ENCODE assay signal across 12 mouse cellular contexts in genomic region chr5:4991023-4991422, GRCm38 (mm10).
DNase-seq lines count a peak whose midpoint lies in the region; TF ChIP-seq lines count a peak whose summit lies in the region.
"Had no signal": no experiment of that assay in that cellular context is flagged by ENCODE, and none has a peak within 500 bp of the region (broad histone marks: within the 10 kb centered on the region; RNA-seq: fewer than 3 reads in every experiment).

No protein-coding gene starts in this region.

- no peak for TF ChIP-seq POLR2A in brain, embryonic 14.5 days (IDR thresholded peaks at IDR 0.05; ENCODE audit: borderline replicate concordance, extremely low read depth, insufficient read depth, insufficient read length, poor library complexity, severe bottlenecking)
- no peak for TF ChIP-seq POLR2A in lung, adult 2 months (IDR thresholded peaks at IDR 0.05; ENCODE audit: borderline replicate concordance, extremely low read depth, low read depth, low read length)

- no peaks in the 10 kb centered on the region for H3K4me1 ChIP-seq in lung, adult 2 months (ENCODE audit: control insufficient read depth, insufficient read depth, low read length)
- H3K4me1 ChIP-seq: liver, embryonic 15.5 days had no signal

- no peak for TF ChIP-seq CTCF in brain, embryonic 14.5 days (IDR thresholded peaks at IDR 0.05; ENCODE audit: borderline replicate concordance, extremely low read depth, insufficient read depth, insufficient read length)
- TF ChIP-seq CTCF in lung, adult 2 months (IDR thresholded peaks at IDR 0.05; ENCODE audit: insufficient read depth, low read length) = no peak

- WGBS in lung, adult 2 months = 94% methylated on average over 2 of the region's 2 CpGs

- peak; percentile 43 to 61 for DNase-seq in frontal cortex, postnatal 36 days (ENCODE audit: low spot score in 2 of 2)
- no peak for DNase-seq in frontal cortex, postnatal 10 days (ENCODE audit: low spot score in 2 of 2)
- DNase-seq in brain, embryonic 14.5 days (ENCODE audit: low read depth) = peak; percentile 31
- DNase-seq in layer of hippocampus, adult 18-20 months (ENCODE audit: low spot score in 2 of 2) = peak; percentile 49 to 79
- DNase-seq in left cerebral cortex, postnatal 14 days (ENCODE audit: low spot score in 2 of 2) = peak; percentile 46 to 59
- DNase-seq in lung, adult 2 months = no peak
- DNase-seq in spleen, adult 18-20 months = no peak
- DNase-seq: adrenal gland, postnatal 14 days; gastrocnemius, postnatal 36 days had no signal

- intact Hi-C loops in left cerebral cortex, postnatal 14 days (cut with DNase I) = loop anchor here (10.0 kb wide), 1 partner anchor 174 kb away; no protein-coding TSS in a partner anchor

- H3K4me3 ChIP-seq in lung, adult 2 months (replicated peaks; ENCODE audit: extremely low read depth, low read depth, low read length) = no peak overlapping the region
- H3K4me3 ChIP-seq: heart, embryonic 12.5 days; liver, embryonic 15.5 days; midbrain, embryonic 12.5 days had no signal

Comparison
In these comparisons a context has a peak if more than half of its experiments do, and no peak if none do; other contexts are left out.
1. DNase-seq: peak in frontal cortex, postnatal 36 days (2 of 2), brain, embryonic 14.5 days (single experiment), layer of hippocampus, adult 18-20 months (2 of 2) and left cerebral cortex, postnatal 14 days (2 of 2); none in frontal cortex, postnatal 10 days (0 of 2), lung, adult 2 months (single experiment) and spleen, adult 18-20 months (0 of 2).